Mouse (Mus musculus): Measurements from ENCODE around the gene Olfr605. TPM values are rescaled to one million over a fixed set of nuclear protein-coding genes. Genes with fewer than 3 reads are reported as not detected.

Gene Olfr605
- polyA plus RNA-seq, 1 experiment from 2014 or later = not detected

Small RNA genes within 50 kb of the gene (microRNA-seq; reads per million reads assigned to microRNA genes)
- not detected for gene Gm25774

Other genes with a start within 250 kb of the Olfr605 start
- not detected in 2 replicates for gene Olfr593, start 233.6 kb downstream of the Olfr605 start, polyA plus RNA-seq (2014; fragmentation: Nextera tagmentation; extraction: Ambion mirVana)
- not detected in 2 replicates for gene Olfr594, start 228.4 kb downstream of the Olfr605 start, polyA plus RNA-seq (2014; fragmentation: Nextera tagmentation; extraction: Ambion mirVana)
- gene Usp17ld, start 192.9 kb downstream of the Olfr605 start, polyA plus RNA-seq (2014; fragmentation: Nextera tagmentation; extraction: Ambion mirVana) = not detected in 2 replicates
- not detected in 2 replicates for gene Olfr596, start 139.8 kb downstream of the Olfr605 start, polyA plus RNA-seq (2014; fragmentation: Nextera tagmentation; extraction: Ambion mirVana)
- not detected in 2 replicates for gene Olfr597, start 129.1 kb downstream of the Olfr605 start, polyA plus RNA-seq (2014; fragmentation: Nextera tagmentation; extraction: Ambion mirVana)
- not detected in 2 replicates for gene Olfr598, start 121.9 kb downstream of the Olfr605 start, polyA plus RNA-seq (2014; fragmentation: Nextera tagmentation; extraction: Ambion mirVana)
- gene Olfr599, start 109.5 kb downstream of the Olfr605 start, polyA plus RNA-seq (2014; fragmentation: Nextera tagmentation; extraction: Ambion mirVana) = not detected in 2 replicates
- gene Olfr600, start 95.8 kb downstream of the Olfr605 start, polyA plus RNA-seq (2014; fragmentation: Nextera tagmentation; extraction: Ambion mirVana) = not detected in 2 replicates
- not detected in 2 replicates for gene Olfr601, start 82.8 kb downstream of the Olfr605 start, polyA plus RNA-seq (2014; fragmentation: Nextera tagmentation; extraction: Ambion mirVana)
- gene Olfr603, start 59.3 kb downstream of the Olfr605 start, polyA plus RNA-seq (2014; fragmentation: Nextera tagmentation; extraction: Ambion mirVana) = not detected in 2 replicates
- gene Usp17lc, start 30.4 kb downstream of the Olfr605 start, polyA plus RNA-seq (2014; fragmentation: Nextera tagmentation; extraction: Ambion mirVana) = not detected in 2 replicates
- not detected in 2 replicates for gene Olfr606, start 3.6 kb upstream of the Olfr605 start, polyA plus RNA-seq (2014; fragmentation: Nextera tagmentation; extraction: Ambion mirVana)
- gene Olfr607, start 18.7 kb upstream of the Olfr605 start, polyA plus RNA-seq (2014; fragmentation: Nextera tagmentation; extraction: Ambion mirVana) = not detected in 2 replicates
- not detected in 2 replicates for gene Olfr608, start 24.4 kb upstream of the Olfr605 start, polyA plus RNA-seq (2014; fragmentation: Nextera tagmentation; extraction: Ambion mirVana)
- not detected in 2 replicates for gene Olfr609, start 52.6 kb upstream of the Olfr605 start, polyA plus RNA-seq (2014; fragmentation: Nextera tagmentation; extraction: Ambion mirVana)
- gene Olfr610, start 66.7 kb upstream of the Olfr605 start, polyA plus RNA-seq (2014; fragmentation: Nextera tagmentation; extraction: Ambion mirVana) = not detected in 2 replicates
- gene Olfr611, start 75.4 kb upstream of the Olfr605 start, polyA plus RNA-seq (2014; fragmentation: Nextera tagmentation; extraction: Ambion mirVana) = not detected in 2 replicates
- gene Olfr612, start 97.3 kb upstream of the Olfr605 start, polyA plus RNA-seq (2014; fragmentation: Nextera tagmentation; extraction: Ambion mirVana) = not detected in 2 replicates
- not detected in 2 replicates for gene Olfr613, start 102.6 kb upstream of the Olfr605 start, polyA plus RNA-seq (2014; fragmentation: Nextera tagmentation; extraction: Ambion mirVana)
- gene Olfr615, start 110.6 kb upstream of the Olfr605 start, polyA plus RNA-seq (2014; fragmentation: Nextera tagmentation; extraction: Ambion mirVana) = not detected in 2 replicates
- not detected in 2 replicates for gene Olfr616, start 123.7 kb upstream of the Olfr605 start, polyA plus RNA-seq (2014; fragmentation: Nextera tagmentation; extraction: Ambion mirVana)
- not detected in 2 replicates for gene Olfr617, start 127.6 kb upstream of the Olfr605 start, polyA plus RNA-seq (2014; fragmentation: Nextera tagmentation; extraction: Ambion mirVana)
- gene Olfr618, start 144.7 kb upstream of the Olfr605 start, polyA plus RNA-seq (2014; fragmentation: Nextera tagmentation; extraction: Ambion mirVana) = not detected in 2 replicates
- not detected in 2 replicates for gene Olfr619, start 155.1 kb upstream of the Olfr605 start, polyA plus RNA-seq (2014; fragmentation: Nextera tagmentation; extraction: Ambion mirVana)
- gene Olfr620, start 167.1 kb upstream of the Olfr605 start, polyA plus RNA-seq (2014; fragmentation: Nextera tagmentation; extraction: Ambion mirVana) = not detected in 2 replicates
- not detected in 2 replicates for gene Olfr622, start 197.3 kb upstream of the Olfr605 start, polyA plus RNA-seq (2014; fragmentation: Nextera tagmentation; extraction: Ambion mirVana)
- not detected in 2 replicates for gene Olfr623, start 218.3 kb upstream of the Olfr605 start, polyA plus RNA-seq (2014; fragmentation: Nextera tagmentation; extraction: Ambion mirVana)
- not detected in 2 replicates for gene Olfr624, start 225.8 kb upstream of the Olfr605 start, polyA plus RNA-seq (2014; fragmentation: Nextera tagmentation; extraction: Ambion mirVana)
- gene Olfr625-ps1, start 237.3 kb upstream of the Olfr605 start, polyA plus RNA-seq (2014; fragmentation: Nextera tagmentation; extraction: Ambion mirVana) = not detected in 2 replicates